8 mouse cellular contexts compared by ENCODE assay signal in the genomic region with DNA sequence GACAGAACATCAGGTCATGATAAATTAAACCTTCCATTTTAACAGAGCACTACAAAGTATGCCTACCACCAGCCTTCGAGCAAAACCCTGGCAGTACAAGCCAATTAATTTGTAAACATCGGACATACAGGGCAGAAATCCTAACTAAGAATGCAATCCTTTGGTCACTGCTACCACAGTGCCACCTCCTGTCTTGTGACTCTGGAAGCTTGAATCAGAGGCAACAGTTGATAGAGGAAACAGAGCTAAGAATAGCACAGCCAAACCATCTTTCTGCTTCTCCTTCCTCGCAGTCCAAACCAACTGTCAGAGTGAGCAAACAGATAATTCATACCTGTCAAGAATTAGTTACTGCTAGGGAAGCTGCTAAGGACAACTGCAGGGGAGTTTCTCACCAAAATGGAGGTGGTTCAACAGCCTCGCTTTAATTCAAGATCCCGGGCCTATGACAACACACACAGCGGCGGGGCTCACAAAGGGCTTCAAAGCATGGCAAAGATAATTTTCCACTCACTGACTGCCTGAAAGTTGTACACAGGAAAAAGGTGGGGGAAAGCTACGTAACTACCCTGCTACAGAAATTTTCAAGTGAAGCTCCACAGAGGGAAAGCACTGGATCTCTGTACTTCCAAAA. TPM values are rescaled to one million over a fixed set of nuclear protein-coding genes. Genes with fewer than 3 reads are reported as not detected.
DNase-seq lines count a peak whose midpoint lies in the region; ATAC-seq and TF ChIP-seq lines count a peak whose summit lies in the region.

No protein-coding gene starts in this region.

- no peaks in the 10 kb centered on the region for H3K27me3 ChIP-seq in embryonic facial prominence, embryonic 12.5 days
- no peaks in the 10 kb centered on the region for H3K27me3 ChIP-seq in embryonic facial prominence, embryonic 10.5 days (replicated peaks; ENCODE audit: low read depth, poor library complexity, severe bottlenecking)
- H3K27me3 ChIP-seq in midbrain, postnatal 0 days (ENCODE audit: insufficient read depth, low read length): no peaks in the 10 kb centered on the region
- no peaks in the 10 kb centered on the region for H3K27me3 ChIP-seq in midbrain, embryonic 16.5 days (ENCODE audit: control insufficient read depth, insufficient read depth, low read depth, low read length)

- H3K27ac ChIP-seq in embryonic facial prominence, embryonic 12.5 days: peak overlapping the region; percentile 46; the same call in 1 of the 2 replicates
- no peak overlapping the region for H3K27ac ChIP-seq in embryonic facial prominence, embryonic 10.5 days (replicated peaks)
- no peak overlapping the region for H3K27ac ChIP-seq in midbrain, postnatal 0 days (ENCODE audit: low read depth, low read length)
- no peak overlapping the region for H3K27ac ChIP-seq in midbrain, embryonic 16.5 days (ENCODE audit: low read length)

- no peak for ATAC-seq in embryonic facial prominence, embryonic 12.5 days (ENCODE audit: insufficient number of reproducible peaks, insufficient read depth, low FRiP score, low TSS enrichment)
- peak; percentile 27; the same call in 1 of the 2 replicates for ATAC-seq in midbrain, postnatal 0 days (ENCODE audit: low FRiP score)
- ATAC-seq in midbrain, embryonic 16.5 days: no peak; the same call in 1 of the 2 replicates

- peaks cover 37% of the 10 kb centered on the region for H3K36me3 ChIP-seq in embryonic facial prominence, embryonic 12.5 days
- peaks cover 63% of the 10 kb centered on the region for H3K36me3 ChIP-seq in embryonic facial prominence, embryonic 10.5 days (replicated peaks)
- H3K36me3 ChIP-seq in midbrain, postnatal 0 days (ENCODE audit: insufficient read depth, low read length): no peaks in the 10 kb centered on the region
- no peaks in the 10 kb centered on the region for H3K36me3 ChIP-seq in midbrain, embryonic 16.5 days (ENCODE audit: control insufficient read depth, insufficient read depth, low read length)

- no peak for DNase-seq in embryonic facial prominence, embryonic 10.5 days (ENCODE audit: low spot score)
- DNase-seq in midbrain, postnatal 0 days (ENCODE audit: low spot score): peak; percentile 66
- DNase-seq in kidney, postnatal 14 days: peak; percentile 63
- peak; percentile 73 for DNase-seq in thymus, postnatal 14 days
- no peak for DNase-seq in embryo, embryonic 10 days (ENCODE audit: low spot score)
- no peak for DNase-seq in left cerebral cortex, adult 11 months (ENCODE audit: low spot score)

- H3K4me1 ChIP-seq in embryonic facial prominence, embryonic 12.5 days: peaks cover 34% of the 10 kb centered on the region
- peaks cover 48% of the 10 kb centered on the region for H3K4me1 ChIP-seq in embryonic facial prominence, embryonic 10.5 days
- H3K4me1 ChIP-seq in midbrain, postnatal 0 days (ENCODE audit: insufficient read depth, low read length): peaks cover 4% of the 10 kb centered on the region; the same call in 1 of the 2 replicates
- H3K4me1 ChIP-seq in midbrain, embryonic 16.5 days (ENCODE audit: control insufficient read depth, insufficient read depth, low read length): peaks cover 26% of the 10 kb centered on the region

- peak; percentile 77 for TF ChIP-seq CTCF in midbrain, postnatal 0 days (IDR thresholded peaks at IDR 0.05)

- WGBS in embryonic facial prominence, embryonic 12.5 days: 80% methylated on average over 8 of the region's 8 CpGs
- WGBS in embryonic facial prominence, embryonic 10.5 days: 91% methylated on average over 8 of the region's 8 CpGs
- WGBS in midbrain, postnatal 0 days: 65% methylated on average over 8 of the region's 8 CpGs
- WGBS in midbrain, embryonic 16.5 days: 75% methylated on average over 8 of the region's 8 CpGs

- no peak overlapping the region for H3K4me2 ChIP-seq in embryonic facial prominence, embryonic 12.5 days (replicated peaks)
- no peak overlapping the region for H3K4me2 ChIP-seq in midbrain, postnatal 0 days (ENCODE audit: low read depth, low read length, poor library complexity, severe bottlenecking)
- no peak overlapping the region for H3K4me2 ChIP-seq in midbrain, embryonic 16.5 days (ENCODE audit: low read length)

- H3K9ac ChIP-seq in embryonic facial prominence, embryonic 12.5 days: no peak overlapping the region
- H3K9ac ChIP-seq in midbrain, postnatal 0 days (replicated peaks; ENCODE audit: low read length, poor library complexity, severe bottlenecking): no peak overlapping the region
- no peak overlapping the region for H3K9ac ChIP-seq in midbrain, embryonic 16.5 days (ENCODE audit: low read depth, low read length)

- H3K9me3 ChIP-seq in embryonic facial prominence, embryonic 12.5 days: no peaks in the 10 kb centered on the region
- H3K9me3 ChIP-seq in embryonic facial prominence, embryonic 10.5 days: no peaks in the 10 kb centered on the region
- no peaks in the 10 kb centered on the region for H3K9me3 ChIP-seq in midbrain, postnatal 0 days (ENCODE audit: low read length)
- H3K9me3 ChIP-seq in midbrain, embryonic 16.5 days (replicated peaks; ENCODE audit: control insufficient read depth, low read length, poor library complexity, severe bottlenecking): no peaks in the 10 kb centered on the region

- no peak overlapping the region for H3K4me3 ChIP-seq in embryonic facial prominence, embryonic 12.5 days
- no peak overlapping the region for H3K4me3 ChIP-seq in embryonic facial prominence, embryonic 10.5 days
- no peak overlapping the region for H3K4me3 ChIP-seq in midbrain, postnatal 0 days (ENCODE audit: low read depth, low read length)
- no peak overlapping the region for H3K4me3 ChIP-seq in midbrain, embryonic 16.5 days (ENCODE audit: low read depth, low read length)

RNA-seq across cellular contexts. Expression of a gene that starts 6.3 kb away (rescaled TPM):
- polyA plus RNA-seq in embryonic facial prominence, embryonic 12.5 days (2016; fragmentation: Nextera tagmentation; extraction: Ambion mirVana): 109 TPM in 2 replicates
- 159 TPM in 2 replicates for polyA plus RNA-seq in embryonic facial prominence, embryonic 10.5 days (2016; fragmentation: Nextera tagmentation; extraction: Ambion mirVana)
- total RNA-seq in midbrain, postnatal 0 days (2014; rRNA removed): 5.4 and 7.4 TPM in 2 replicates
- polyA plus RNA-seq in midbrain, postnatal 0 days (2015; fragmentation: Nextera tagmentation; extraction: Ambion mirVana): 8.8 and 10.6 TPM in 2 replicates
- polyA plus RNA-seq in midbrain, embryonic 16.5 days (2015; fragmentation: Nextera tagmentation; extraction: Ambion mirVana): 17.1 and 24.0 TPM in 2 replicates

RNA-seq across cellular contexts. Expression of a gene that starts 55.4 kb away (rescaled TPM):
- 138 and 147 TPM in 2 replicates for polyA plus RNA-seq in embryonic facial prominence, embryonic 12.5 days (2016; fragmentation: Nextera tagmentation; extraction: Ambion mirVana)
- 123 and 132 TPM in 2 replicates for polyA plus RNA-seq in embryonic facial prominence, embryonic 10.5 days (2016; fragmentation: Nextera tagmentation; extraction: Ambion mirVana)
- total RNA-seq in midbrain, postnatal 0 days (2014; rRNA removed): 66.9 and 70.7 TPM in 2 replicates
- 35.3 and 41.8 TPM in 2 replicates for polyA plus RNA-seq in midbrain, postnatal 0 days (2015; fragmentation: Nextera tagmentation; extraction: Ambion mirVana)
- 105 and 141 TPM in 2 replicates for polyA plus RNA-seq in midbrain, embryonic 16.5 days (2015; fragmentation: Nextera tagmentation; extraction: Ambion mirVana)

Comparison
In these comparisons a context has a peak if more than half of its experiments do, and no peak if none do; other contexts are left out.
1. DNase-seq: peak in midbrain, postnatal 0 days (single experiment), kidney, postnatal 14 days (single experiment) and thymus, postnatal 14 days (single experiment); none in embryonic facial prominence, embryonic 10.5 days (single experiment), embryo, embryonic 10 days (single experiment) and left cerebral cortex, adult 11 months (single experiment).